Mouse (Mus musculus): ENCODE measurements at regions not wholly inside any gene's neighbourhood (a gene's known extent, or its start where the extent isn't known, plus 50 kb on each side); places are given as distances from the start of the nearest gene placed in this dataset.

DNA sequence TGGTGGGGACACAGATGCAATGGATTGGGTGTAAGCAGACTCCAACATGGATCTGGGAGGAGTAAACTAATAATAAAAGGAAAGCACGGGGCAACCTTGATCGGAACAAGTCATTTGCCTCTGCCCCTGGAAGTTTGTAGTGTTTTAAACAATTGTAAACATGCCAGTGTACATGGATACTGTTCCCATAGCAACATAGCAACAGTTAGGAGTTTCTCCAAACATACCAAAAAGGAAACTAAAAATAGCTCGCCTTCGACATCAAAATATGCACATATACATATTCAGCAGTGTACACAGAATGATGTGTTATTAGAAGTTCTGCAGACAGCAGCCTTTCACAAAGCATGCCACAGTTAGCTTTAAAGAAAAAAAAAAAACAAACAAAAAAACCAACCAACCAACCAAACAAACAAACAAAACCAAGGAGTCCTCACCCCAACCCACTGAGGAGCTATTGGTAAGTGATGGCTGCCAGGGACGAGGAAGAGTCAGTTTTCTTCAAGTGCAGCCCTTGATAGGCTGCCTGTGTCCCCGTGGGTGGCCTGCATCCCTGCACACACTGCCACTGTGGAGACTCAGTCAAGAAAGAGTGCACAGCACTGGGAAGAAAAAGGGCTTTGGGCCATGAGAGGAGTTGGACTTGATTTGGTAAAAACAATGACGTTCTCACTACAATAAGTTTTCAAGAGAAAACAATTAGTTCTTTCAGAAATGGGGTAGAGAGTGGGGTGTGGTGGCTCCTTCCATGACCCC, 54.8 kb upstream of the Peli1 start:
- DNase-seq, result no peak

DNA sequence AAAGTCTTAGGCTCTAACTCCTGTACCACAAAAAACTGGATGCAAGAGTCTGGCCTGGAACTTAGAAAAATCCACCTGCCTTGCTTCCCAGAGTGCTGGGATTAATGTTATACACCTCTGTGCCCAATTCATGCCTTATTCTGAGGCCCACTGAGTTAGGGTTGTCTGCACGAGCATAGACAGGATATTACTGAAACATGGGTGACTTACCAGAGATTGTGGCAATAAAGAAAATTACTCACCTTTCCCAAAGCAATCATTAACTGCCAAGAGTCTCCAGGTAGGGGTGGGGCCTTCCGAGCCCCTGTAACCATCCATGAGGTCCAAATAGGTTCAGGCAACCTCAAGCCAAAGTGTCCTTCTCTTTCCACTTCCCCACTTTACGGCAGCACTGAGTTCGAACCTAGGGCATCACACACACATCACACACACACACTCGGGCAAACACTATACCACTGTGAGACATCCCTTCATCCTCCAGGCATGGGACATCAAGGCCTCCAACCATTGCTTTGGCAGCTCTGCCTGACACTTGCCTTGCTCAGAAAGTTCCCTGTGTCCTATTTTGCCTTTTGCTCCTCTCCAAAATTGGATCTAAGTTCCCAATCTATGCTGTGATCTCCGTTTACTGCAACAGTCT, 53.7 kb upstream of the Peli1 start:
- DNase-seq, result no peak

DNA sequence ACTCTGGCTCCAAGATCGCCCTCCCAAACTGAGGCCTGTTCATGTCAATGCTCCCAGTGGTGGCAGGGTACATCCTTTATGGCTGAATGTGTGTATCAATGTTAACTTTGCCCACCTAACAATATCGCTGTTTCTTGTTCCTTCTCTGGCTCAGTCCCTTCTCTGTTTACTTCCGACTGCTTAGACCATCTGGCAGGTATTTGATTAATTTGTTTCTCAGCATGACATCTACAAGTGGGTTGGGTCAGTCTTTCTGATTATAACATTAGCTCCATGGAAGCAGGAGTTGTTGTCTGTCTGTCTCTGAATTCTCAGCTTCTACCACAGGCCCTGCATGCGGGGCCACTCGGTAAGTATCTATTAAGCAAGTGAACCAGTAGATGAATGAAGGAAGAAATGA, 49.9 kb upstream of the Peli1 start:
- no peak for DNase-seq

Small RNAs in the stretch of these regions (microRNA-seq; reads per million reads assigned to microRNA genes)
- gene Gm23681, result 0 reads per million in 2 experiments
